Mouse (Mus musculus) B cell, adult 62 days (primary cell): ENCODE data around the gene Rerg. TPM values are rescaled to one million over a fixed set of nuclear protein-coding genes. Genes with fewer than 3 reads are reported as not detected.

ENCODE experiments used
- total RNA-seq: library from RNA; stranded (reverse); gene quantifications from 4 replicates; pipeline ENCODE4 v1.2.4, GENCODE M21; 2023

Gene Rerg
- total RNA-seq, result 0.60 TPM in 1 of 4 replicates, not detected in the others

GRCm38 (mm10) chr6:137170226-137170625, at the start of gene Rerg:
Gene Rerg (minus strand): TSS chr6:137170497.

Other genes with a start within 250 kb of the Rerg start
- 9.8 to 16.9 TPM (median 11.5 TPM) in 4 replicates for gene Erp27, start 248.3 kb downstream of the Rerg start, total RNA-seq
- 0.09 TPM in 1 of 4 replicates, not detected in the others for gene Pde6h, start 246.7 kb downstream of the Rerg start, total RNA-seq
- 879 to 975 TPM (median 929 TPM) in 4 replicates for gene Arhgdib, start 228.6 kb downstream of the Rerg start, total RNA-seq
- gene Ptpro, start 81.8 kb upstream of the Rerg start, total RNA-seq, result 0.34 to 1.2 TPM (median 0.83 TPM) in 3 of 4 replicates, not detected in the other